Mouse (Mus musculus): ENCODE measurements around the gene Rpl21. TPM values are rescaled to one million over a fixed set of nuclear protein-coding genes. Genes with fewer than 3 reads are reported as not detected.

The Rpl21 gene
- 154 TPM for polyA plus RNA-seq (2014; fragmentation: Illumina TruSeq; extraction: RNeasy Lipid Tissue Mini Kit (QIAGEN cat#74804); ENCODE audit: low read depth, low replicate concordance)

GRCm38 (mm10) chr5:146832769-146833448, at the start of gene Rpl21:
TSS of gene Rpl21 (plus strand) at chr5:146832890.

GRCm38 (mm10) chr5:146794853-146795252, 37.8 kb upstream of the Rpl21 start, which contains the start of gene Usp12:
TSS of gene Usp12 (minus strand) at chr5:146795006.

GRCm38 (mm10) chr5:146844945-146845365, 12.3 kb downstream of the Rpl21 start, which contains the start of gene Rasl11a:
TSS of gene Rasl11a (plus strand) at chr5:146845071.

Other genes starting within 250 kb of the Rpl21 start
- gene Gpr12, start 247.7 kb upstream of the Rpl21 start, polyA plus RNA-seq (2014; fragmentation: Illumina TruSeq; extraction: RNeasy Lipid Tissue Mini Kit (QIAGEN cat#74804); ENCODE audit: low read depth, low replicate concordance) = 0.50 TPM
- 17.4 TPM for gene Usp12, start 37.9 kb upstream of the Rpl21 start, polyA plus RNA-seq (2014; fragmentation: Illumina TruSeq; extraction: RNeasy Lipid Tissue Mini Kit (QIAGEN cat#74804); ENCODE audit: low read depth, low replicate concordance)
- gene Rasl11a, start 12.2 kb downstream of the Rpl21 start, polyA plus RNA-seq (2014; fragmentation: Illumina TruSeq; extraction: RNeasy Lipid Tissue Mini Kit (QIAGEN cat#74804); ENCODE audit: low read depth, low replicate concordance) = not detected
- gene Gtf3a, start 115.8 kb downstream of the Rpl21 start, polyA plus RNA-seq (2014; fragmentation: Illumina TruSeq; extraction: RNeasy Lipid Tissue Mini Kit (QIAGEN cat#74804); ENCODE audit: low read depth, low replicate concordance) = 6.6 TPM
- gene Mtif3, start 130.9 kb downstream of the Rpl21 start, polyA plus RNA-seq (2014; fragmentation: Illumina TruSeq; extraction: RNeasy Lipid Tissue Mini Kit (QIAGEN cat#74804); ENCODE audit: low read depth, low replicate concordance) = 32.2 TPM
- 8.4 TPM for gene Lnx2, start 243.7 kb downstream of the Rpl21 start, polyA plus RNA-seq (2014; fragmentation: Illumina TruSeq; extraction: RNeasy Lipid Tissue Mini Kit (QIAGEN cat#74804); ENCODE audit: low read depth, low replicate concordance)
- 65.7 TPM for gene Polr1d, start 244.2 kb downstream of the Rpl21 start, polyA plus RNA-seq (2014; fragmentation: Illumina TruSeq; extraction: RNeasy Lipid Tissue Mini Kit (QIAGEN cat#74804); ENCODE audit: low read depth, low replicate concordance)